Mouse (Mus musculus) gastrocnemius, postnatal 4 days (tissue): ENCODE data around the gene Drosha. TPM values are rescaled to one million over a fixed set of nuclear protein-coding genes. Genes with fewer than 3 reads are reported as not detected.
"Not testable (repeated sequence)": the region's sequence is repeated elsewhere in the genome, so short reads cannot be mapped to it uniquely, and the experiment has no call there.

ENCODE experiments used
- DNase-seq, 2 experiments: peaks; one replicate each; pipeline ENCODE4 v3.0.0; 2021 to 2022; ENCODE audit warnings: low spot score in 2 of 2, mixed read lengths in 2 of 2
- microRNA-seq: library from miRNA; unstranded; fragments of <30 nt; microRNA quantifications from one replicate; pipeline ENCODE4 v1.2.0, GENCODE M21; 2021
- total RNA-seq, 2 experiments: library from RNA; stranded (reverse); gene quantifications; 2 replicates each; pipeline ENCODE4 v1.2.3; 2021

Drosha gene
- total RNA-seq, 2 experiments from 2014 or later: 39.0 to 39.2 TPM

- DNase-seq: no peak
Measured at GRCm38 (mm10) chr15:12921901-12922300, 97.3 kb downstream of the Drosha start.

GRCm38 (mm10) chr15:12923826-12924225, 99.2 kb downstream of the Drosha start:
- no peak for DNase-seq

GRCm38 (mm10) chr15:12931481-12931880, 106.9 kb downstream of the Drosha start:
- no peak for DNase-seq

DNA sequence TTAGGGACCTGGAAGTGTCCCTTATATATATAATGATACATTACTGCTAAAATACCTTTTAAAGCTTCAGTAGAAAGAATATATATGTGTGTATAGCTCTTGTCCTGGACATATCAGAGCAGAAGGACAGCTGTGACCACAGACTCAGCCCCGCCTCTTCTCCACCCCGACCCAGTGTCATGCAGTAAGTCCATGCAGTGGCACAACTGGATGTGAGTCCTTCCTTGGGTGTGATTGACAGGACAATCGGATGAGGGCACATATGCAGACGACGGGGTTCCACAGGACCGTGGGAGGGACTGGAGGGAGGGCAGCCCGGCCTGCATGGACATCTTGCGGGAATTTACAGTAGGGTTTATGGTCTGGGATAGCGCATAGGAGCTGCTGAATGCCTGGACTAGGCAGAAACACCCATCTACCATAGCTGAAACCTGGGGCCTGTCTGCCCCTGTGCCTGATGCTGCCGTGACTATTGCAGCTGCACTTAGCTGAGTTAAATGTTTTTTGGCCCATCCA, 111.7 kb downstream of the Drosha start:
- no peak for DNase-seq

DNA sequence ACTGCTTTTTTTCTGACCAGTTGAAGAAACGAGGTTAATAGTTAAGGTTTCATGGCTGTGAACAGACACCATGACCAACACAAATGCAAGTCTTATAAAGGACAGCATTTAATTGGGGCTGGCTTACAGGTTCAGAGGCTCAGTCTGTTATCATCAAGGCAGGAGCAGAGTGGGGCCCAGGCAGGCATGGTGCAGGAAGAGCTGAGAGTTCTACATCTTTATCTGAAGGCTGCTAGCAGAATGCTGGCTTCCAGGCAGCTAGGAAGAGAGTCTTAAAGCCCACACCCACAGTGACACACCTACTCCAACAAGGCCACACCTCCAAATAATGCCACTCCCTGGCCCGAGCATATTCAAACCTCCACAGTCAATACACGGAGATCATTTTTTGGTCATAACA, 112.7 kb downstream of the Drosha start:
- not testable (repeated sequence) for DNase-seq

GRCm38 (mm10) chr15:12941106-12941505, 116.5 kb downstream of the Drosha start:
- DNase-seq: no peak

- no peak for DNase-seq
Measured at GRCm38 (mm10) chr15:12941651-12942180, 117.1 kb downstream of the Drosha start.

DNA sequence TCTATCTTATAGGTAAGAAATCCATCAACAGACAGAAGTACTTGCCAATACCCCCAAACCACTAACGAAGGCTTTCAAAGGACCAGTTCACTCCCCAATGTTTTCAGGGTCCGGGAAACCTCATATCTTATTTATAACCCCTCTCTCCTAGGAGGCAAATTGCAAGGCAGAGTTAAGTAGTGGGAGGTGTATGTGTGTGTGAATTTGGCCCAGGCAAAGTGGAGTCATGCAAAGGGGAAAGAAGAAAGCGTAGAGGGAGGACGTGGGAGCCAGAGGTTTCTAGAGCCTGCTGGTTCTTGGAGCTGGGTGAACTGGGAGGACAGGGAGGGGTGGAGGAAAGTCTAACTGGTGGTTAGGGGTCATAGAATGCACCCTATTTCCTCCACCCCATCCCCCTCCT, 117.8 kb downstream of the Drosha start:
- DNase-seq: no peak

GRCm38 (mm10) chr15:12958051-12958450, 133.4 kb downstream of the Drosha start:
- DNase-seq: no peak

- DNase-seq: no peak
Measured at GRCm38 (mm10) chr15:12962179-12962578, 137.6 kb downstream of the Drosha start.

DNA sequence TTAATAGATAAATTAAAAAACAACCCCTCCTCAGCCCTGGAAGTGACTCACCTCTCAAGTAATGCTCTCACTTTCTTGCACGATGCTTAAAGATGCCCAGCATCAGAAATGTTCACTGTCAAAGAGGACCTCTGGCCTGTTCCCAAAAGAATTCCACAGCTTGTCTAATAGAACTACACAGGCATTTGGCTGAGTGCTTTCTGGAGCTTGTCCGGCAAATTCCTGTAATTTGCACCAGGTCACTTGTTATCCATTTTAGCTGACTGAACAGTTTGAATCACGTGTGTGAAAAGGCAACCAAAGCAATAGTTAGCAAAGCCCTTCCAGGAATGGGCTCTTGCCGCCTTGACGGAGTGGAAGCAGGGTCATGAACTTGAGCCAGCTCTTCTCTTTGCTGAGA, 140.6 kb downstream of the Drosha start:
- DNase-seq: no peak

GRCm38 (mm10) chr15:12968815-12969214, 144.2 kb downstream of the Drosha start:
- no peak for DNase-seq

DNA sequence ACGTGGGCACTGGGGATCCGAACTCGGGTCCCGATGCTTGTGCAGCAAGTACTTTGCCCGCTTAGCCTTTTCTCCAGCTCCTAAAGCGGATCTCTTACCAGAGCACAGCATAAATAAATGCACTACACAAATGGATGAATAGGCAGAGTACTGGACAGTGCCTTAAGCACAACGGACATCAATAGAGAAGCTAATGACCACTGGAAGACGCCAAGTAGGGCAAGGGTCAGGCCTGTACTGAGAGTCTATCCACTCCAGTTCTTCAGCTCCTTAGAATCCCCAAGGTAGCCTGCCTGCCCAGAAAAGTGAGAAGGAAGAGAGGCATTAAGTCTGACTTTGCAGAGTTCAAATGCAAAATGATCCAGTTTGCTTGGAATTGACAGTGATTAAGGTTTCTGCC, 147.8 kb downstream of the Drosha start:
- DNase-seq: peak in 1 of 2 experiments; percentile 30

Small RNA genes lying within 50 kb of the gene (microRNA-seq; reads per million reads assigned to microRNA genes)
- not detected for gene Gm47288

Other genes starting within 250 kb of the Drosha start
- 10 to 100 TPM; 50.8 to 58.0 TPM for gene Pdzd2, start 84.9 kb upstream of the Drosha start, total RNA-seq
- 10 to 100 TPM; 16.3 to 19.1 TPM for gene 6030458C11Rik, start 166 bp upstream of the Drosha start, total RNA-seq